Mouse (Mus musculus) thymus, postnatal 25 days (tissue): ENCODE data around the gene Dcaf11.

Experiments used
- DNase-seq: peaks from one replicate; pipeline ENCODE4 v3.0.0; 2022

Gene Dcaf11

DNA sequence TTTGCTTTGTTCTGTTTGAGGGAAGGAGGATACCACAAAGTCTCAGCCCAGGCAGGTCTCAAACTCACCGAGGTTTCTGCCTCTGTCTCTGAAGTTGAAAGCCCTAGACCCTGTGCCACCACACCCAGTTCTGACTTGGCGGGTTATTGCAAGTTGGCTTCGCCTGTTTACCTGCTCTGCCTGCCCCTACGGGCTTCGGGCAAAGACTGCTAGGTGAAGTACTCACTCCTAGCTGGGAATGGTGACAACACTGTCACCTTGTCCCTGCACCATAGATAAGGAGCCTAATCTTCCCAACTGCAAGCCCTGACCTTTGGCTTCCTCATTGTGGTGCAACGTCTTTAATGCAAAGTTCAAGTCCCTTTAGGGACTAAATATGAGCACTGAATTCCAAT is 25.8 kb downstream of the Dcaf11 start:
- peak; percentile 35 for DNase-seq

DNA sequence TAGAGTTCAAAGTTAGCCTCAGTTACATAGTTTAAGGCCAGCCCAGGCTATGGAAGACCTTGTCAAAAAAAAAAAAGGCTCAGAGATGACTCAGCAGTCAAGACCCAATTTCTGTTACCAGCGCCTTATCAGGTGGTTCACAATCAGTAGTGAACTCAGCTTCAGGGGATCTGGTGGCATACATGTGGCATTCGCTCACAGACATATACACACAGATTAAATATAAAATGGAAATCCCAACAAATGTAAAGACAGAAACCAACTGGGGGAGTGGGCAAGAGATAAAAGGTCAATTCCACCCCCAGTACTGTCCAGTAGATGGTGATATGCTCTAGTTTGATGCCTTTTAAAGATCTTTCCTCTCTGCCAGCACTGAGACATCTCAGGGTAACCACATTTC is 26.3 kb downstream of the Dcaf11 start:
- no peak for DNase-seq

DNA sequence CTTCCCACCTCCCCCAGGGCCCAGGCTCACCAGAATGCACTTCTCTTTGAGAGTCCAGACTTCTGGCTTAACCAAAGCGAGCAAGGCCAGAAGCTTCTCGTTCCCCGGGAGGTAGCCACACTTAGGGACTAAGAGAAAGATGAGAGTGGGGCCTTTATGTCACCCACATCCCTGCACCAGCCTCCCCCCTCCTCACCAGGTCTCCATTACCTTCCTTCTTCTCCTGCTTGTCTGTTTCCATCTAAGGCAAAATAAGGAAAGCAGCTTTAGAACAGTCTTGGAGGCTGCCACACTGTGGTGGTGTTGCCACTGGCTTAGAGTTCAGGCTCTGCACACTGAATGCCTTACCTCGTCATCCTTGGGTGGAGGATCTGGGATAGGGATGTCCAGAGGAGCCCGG is 29.5 kb downstream of the Dcaf11 start:
- no peak for DNase-seq

DNA sequence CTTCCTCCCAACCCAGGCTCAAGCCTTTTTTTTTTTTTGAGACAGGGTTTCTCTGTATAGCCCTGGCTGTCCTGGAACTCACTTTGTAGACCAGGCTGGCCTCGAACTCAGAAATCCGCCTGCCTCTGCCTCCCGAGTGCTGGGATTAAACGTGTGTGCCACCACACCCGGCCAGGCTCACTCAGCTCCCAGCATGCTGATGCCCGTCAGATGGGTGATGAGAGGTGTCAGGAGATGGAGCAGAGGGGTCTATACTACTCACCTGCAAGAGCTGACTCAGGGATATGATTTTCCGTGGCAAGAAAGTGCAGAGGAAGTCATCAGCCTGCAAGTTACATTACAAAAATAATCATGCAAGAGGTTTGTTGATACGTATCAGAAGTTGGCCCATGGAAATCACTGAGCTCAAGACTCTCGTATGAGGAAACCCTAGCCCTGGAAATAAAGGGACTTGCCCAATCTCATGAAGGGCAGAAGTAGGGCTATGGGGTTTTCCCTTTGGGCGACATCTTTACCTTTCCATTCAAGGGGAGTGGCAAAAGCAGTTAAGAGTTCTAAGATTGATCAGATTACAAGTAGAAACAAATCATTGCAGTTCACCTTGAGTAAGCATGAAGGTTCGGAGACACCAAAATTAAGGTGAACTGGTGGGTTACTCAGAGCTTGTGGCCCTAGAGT is 30.1 kb downstream of the Dcaf11 start:
- DNase-seq, result no peak

DNA sequence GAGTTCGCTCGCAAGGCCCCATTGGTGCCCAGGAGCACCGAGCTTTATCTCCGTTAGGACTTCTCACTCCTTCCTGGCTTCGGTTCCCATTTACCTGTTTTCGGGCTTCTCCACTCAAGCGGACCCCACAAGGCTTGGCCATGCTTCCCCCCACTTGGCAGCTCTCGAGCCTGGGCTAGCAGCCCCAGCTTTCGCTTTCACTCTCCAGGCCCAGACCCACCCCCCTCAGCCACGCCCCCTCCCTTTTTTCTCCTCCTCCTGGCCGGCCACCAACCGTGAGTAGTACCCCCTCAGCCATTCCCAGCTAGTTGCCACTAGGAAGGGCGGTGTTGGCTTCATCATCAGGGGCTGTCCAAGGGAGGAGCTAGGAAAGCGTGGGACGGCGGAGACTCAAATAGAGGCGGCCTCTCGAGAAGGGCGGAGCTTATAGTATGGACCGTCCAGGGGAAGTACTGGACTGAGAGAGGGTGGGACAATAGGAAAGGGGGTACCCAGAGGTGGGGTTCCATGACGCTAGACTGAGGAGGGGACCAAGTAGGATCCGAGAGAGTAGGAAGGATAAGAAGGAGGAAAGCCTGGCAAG is 31.0 kb downstream of the Dcaf11 start, which contains the start of gene Psme2:
Gene Psme2 (minus strand): TSS at position 366 of the 583 bp plus-strand sequence.
- DNase-seq, result peak; percentile 73

DNA sequence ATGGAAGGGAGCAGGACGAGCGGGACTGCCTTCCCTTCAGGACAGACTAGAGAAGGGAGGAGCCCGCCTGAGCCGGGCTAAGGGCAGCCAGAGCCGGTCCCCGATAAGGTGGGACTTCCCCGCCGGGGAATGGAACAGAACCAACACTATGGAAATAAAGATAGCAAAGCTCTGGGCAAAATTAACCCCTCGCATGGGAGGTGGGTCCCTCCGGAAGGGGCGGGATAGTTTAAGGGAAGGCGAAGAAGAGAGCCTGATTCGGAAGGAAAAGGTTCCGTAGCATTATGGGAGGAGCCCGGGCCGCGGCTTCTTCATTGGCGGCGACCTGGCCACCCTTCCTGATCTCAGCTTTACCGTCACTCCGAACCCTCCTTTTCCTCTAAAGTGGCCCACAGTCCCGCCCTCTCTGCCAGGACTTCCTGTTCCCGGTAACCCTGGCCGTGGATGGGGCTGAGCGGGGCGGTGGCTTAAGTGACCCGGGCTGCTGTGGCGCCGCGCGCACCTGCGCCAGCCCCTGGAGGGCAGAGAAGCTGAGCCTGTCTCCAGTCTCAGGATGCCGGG is 31.6 kb downstream of the Dcaf11 start, which contains the start of gene Rnf31:
Gene Rnf31 (plus strand): TSS at position 378 of the 561 bp plus-strand sequence.
- DNase-seq, result peak; percentile 87

DNA sequence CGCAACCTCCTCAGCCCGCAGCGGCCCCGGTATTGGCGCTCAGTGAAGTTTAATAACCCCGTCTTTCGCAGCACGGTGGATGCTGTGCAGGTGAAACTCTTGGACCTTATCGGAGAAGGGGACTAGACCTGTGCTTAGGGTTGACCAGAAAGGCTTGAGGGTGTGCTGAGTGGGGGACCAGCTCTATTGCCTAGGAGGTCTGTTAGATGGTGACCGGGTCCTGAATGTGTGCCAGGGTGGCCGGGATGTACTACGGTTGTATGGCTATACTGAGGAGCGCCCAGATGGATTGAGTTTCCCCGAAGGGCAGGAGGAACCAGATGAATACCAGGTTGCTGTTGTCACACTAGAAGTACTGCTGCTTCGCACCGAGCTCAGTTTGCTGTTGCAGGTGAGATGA is 32.4 kb downstream of the Dcaf11 start:
- no peak for DNase-seq

DNA sequence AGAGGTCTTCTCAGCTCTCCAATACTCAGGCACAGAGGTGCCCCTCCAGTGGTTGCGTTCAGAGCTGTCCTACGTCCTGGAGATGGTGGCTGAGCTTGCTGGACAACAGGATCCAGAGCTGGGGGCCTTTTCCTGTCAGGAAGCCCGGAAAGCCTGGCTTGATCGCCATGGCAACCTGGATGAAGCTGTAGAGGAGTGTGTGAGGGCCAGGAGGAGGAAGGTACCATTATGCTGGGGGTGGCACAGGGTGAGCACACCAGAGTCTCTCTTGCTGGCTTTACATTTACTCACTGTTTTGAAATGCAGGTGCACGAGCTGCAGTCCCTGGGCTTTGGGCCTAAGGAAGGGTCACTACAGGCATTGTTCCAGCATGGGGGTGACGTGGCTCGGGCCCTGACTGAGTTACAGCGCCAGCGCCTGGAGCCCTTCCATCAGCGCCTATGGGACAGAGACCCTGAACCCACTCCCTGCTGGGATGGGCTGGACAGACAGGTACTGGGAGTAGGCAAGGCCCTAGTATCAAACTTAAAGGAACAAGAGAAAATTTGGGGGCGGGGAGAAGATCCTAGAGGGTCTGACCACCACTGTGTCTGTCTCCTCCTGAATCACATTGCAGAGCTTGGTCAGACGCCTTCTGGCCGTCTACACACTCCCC is 36.4 kb downstream of the Dcaf11 start:
- DNase-seq, result no peak

DNA sequence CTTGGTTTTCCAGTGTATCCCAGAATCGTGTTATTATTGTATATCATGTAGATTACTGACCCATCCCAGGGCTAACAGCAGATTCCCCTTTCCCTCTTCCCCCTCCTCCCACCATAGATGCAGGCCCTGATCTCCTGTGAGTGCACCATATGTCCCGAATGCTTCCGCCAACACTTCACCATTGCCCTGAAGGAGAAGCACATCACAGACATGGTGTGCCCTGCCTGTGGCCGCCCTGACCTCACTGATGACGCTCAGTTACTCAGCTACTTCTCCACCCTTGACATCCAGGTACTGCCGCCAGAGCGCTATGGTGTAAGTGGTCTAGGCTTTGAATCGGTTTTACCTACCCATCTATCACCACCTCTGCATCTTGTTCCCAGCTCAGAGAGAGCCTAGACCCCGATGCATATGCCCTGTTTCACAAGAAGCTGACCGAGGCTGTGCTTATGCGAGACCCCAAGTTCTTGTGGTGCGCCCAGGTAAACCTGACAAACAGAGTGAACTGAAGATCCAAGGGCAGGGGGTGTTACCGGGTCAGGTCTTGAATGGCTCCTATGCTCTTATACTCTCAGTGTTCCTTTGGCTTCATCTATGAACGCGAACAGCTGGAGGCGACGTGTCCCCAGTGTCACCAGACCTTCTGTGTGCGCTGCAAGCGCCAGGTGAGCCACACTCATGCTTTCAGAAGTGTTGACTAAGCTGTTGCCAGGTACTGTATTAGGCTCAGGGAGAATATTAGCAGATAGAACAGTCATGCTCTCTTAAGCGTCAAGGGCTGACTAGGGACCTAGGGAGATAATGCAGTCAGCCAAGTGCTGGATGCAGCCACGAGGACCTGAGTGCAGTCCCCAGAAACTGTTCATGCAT is 39.0 kb downstream of the Dcaf11 start:
- DNase-seq, result no peak

DNA sequence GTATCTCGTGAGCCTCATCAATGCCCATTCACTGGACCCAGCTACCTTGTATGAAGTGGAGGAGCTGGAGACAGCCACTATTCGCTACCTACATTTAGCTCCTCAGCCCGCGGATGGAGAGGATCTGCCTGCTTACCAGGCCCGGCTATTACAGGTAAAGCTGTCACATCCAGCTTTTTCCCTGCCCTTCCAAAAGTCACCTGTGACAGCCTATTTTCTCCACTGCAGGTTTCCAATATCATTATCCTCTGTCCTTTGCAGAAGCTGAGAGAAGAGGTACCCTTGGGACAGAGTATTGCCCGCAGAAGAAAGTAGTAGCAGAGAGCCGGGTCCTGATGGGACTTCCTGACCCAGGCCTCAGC is 43.4 kb downstream of the Dcaf11 start, which contains the start of gene Irf9:
Gene Irf9 (plus strand): TSS at position 301 of the 362 bp plus-strand sequence.
- DNase-seq, result no peak

DNA sequence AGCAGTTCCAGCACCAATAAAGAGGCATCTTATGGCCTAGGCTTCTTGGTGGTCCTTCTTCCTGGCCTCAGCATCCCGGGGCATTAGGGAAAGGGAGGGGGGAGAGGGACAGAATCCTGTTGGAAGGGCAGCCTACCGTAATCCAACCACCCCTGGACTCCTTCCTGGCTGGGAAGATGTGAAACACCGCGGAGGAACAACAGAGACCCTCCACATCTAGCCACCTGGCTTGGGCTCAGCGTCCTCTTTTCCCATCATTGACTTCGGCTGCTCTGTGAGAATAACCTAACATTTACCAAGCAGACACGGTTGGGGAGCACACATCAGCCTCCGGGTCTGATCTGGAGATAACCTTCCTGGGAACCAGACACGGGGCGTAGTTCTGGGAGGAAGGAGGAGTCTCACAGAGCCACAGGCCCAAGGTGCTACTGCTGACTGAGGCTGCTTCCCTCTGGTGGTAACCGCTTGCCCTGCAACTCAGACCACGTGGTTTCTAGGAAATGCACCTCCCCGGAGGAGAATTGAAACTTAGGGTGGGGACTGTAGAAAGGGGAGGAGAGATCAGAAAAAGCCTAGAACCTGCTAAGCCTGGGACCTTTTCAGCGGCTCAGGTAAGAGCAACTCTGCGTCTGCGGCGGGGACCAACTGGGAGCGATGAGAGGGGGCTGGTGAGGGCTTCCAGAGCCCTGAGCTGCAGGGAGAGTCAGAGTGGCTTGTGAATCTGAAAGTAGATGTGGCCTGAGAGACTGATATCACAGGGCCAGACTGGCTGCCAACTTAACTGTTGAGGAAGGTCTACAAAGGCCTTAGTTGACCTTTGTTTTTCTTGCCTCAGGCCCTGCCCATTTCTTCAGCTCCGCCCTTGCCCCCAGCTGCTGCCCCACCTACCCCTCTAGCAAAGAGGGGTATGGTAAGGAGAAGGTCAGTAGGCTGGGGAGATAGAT is 44.1 kb downstream of the Dcaf11 start:
- peak; percentile 97 for DNase-seq

DNA sequence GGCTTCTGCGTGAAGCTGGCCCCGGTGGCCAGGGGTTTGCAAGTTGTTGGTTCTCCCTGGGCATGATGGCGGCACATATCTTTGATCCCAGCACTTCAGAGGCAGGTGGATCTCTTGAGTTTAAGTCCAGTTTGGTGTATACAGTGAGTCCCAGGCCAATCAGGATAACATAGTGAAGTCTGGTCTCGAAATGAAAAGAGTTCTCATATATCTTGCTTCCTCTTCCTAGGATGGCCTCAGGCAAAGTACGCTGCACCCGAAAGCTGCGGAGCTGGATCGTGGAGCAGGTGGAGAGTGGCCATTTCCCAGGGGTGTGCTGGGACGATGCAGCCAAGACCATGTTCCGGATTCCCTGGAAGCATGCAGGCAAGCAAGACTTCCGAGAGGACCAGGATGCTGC is 45.0 kb downstream of the Dcaf11 start:
- no peak for DNase-seq

DNA sequence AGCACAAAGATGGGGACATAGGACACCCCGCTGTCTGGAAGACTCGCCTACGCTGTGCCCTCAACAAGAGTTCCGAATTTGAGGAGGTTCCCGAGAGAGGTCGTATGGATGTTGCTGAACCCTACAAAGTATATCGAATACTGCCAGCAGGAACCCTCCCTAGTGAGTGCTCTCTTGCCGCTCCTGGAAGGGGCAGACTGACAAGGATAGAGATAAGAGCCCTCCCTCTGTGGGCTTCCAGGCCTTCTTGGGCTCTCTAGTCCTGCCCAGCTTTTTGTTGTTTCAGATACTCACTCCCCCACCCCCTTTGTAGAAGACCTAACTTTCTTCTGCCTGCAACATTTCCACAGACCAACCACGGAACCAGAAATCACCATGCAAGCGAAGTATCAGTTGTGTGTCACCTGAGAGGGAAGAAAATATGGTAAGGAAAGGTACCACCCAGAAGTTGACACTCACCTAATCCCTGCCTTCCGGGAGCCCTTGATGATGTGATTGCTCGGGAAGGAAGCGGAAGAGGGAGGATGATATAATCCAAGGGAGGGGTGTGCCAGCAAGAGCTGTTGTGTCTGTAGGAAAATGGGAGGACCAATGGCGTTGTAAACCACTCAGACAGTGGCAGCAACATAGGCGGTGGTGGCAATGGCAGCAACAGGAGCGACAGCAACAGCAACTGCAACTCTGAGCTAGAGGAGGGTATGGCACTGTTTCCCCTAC is 46.1 kb downstream of the Dcaf11 start:
- no peak for DNase-seq

DNA sequence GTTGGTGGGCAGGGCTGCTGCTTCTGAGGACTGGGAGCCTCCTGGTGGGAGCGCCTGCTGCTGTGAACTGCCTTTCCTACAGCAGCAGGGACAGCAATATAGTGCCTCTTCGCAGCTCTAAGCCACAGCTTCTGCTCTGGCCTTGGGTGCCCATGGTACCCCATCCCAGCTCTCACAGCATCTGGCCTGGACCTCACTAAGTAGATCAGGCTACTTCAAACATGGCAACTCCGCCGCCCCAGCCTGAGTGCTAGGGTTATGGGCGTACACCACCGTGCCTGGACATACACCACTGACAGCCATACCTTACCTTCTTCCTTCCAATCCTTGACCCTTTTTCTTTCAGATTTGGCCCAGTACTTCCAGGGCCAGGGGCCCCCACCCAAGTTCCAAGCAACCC is 48.5 kb downstream of the Dcaf11 start:
- DNase-seq, result no peak

DNA sequence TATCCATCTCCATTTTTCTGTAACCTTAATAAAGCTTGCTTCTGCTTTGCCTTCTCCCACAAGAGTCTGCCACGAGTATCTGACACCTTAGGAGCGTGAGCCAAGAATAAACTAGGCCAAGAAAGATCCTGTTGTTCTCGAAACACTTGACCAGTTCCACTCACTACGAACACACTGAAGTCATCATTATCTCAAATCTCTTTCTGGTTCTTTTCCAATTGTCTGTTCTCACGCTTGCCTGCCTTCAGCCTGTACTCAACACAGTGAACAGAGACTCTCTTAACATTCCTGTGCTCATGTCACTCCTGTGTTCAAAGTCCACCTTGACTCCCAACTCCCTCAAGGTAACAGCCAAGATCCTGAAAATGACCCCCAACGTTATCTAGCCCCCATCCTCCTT is 53.5 kb downstream of the Dcaf11 start:
- no peak for DNase-seq

DNA sequence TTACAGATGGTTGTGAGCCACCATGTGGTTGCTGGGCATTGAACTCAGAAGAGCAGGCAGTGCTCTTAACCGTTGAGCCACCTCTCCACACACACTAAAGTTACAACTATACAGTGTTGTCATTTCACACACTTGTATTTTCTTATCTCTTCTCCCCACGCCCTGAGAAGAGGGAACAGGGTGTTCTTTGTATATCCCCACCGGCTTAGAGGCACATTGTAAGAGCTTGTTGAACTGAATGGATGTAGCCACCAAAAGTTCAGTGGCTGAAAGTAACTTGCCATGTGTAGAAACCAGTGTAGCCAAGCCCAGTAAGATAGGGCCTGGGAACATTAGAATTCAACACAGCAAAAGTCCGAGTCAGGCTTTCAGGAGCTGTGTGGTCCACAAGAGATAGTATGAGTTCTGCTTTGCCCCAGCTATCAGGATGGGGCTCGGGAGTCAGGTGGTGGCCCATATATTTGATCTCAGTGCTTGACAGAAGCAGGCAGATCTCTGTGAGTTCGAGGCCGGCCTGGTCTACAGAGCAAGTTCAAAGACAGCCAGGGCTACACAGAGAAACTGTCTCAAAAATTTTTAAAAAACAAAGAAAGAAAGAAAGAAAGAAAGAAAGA is 54.9 kb downstream of the Dcaf11 start:
- DNase-seq, result no peak

DNA sequence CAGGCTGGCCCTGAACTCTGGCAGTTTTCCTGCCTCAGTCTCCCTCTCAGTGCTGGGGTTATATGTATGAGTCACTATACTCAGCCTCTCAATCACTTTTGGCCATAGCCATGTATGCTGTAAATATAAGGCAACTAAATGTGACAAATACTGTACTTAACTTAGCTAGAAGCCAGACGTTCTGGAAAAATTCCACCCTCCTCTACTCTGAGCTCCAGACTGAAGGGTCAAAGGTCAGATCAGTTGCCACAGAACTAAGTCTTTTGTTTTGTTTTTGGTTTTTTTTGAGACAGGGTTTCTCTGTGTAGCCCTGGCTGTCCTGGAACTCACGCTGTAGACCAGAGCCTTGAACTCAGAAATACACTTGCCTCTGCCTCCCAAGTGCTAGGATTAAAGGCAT is 56.1 kb downstream of the Dcaf11 start:
- DNase-seq, result no peak

DNA sequence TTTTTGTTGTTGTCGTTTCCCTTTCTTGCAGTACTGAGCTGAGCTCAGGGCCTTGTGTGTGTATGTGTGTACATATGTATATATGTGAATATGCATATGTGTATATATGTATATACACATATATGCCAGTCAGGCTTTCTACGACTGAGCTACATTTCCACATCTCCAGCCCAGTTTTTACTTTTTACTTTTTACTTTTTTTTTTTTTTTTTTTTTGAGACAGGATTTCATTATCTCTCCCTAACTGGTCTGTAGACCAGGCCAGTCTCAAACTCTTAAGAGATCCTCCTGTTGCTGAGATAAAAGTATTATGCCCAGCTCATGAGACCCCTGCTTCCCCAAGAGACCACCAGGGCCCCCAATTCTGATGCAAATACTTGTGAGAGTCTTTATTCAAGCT is 57.0 kb downstream of the Dcaf11 start:
- no peak for DNase-seq

DNA sequence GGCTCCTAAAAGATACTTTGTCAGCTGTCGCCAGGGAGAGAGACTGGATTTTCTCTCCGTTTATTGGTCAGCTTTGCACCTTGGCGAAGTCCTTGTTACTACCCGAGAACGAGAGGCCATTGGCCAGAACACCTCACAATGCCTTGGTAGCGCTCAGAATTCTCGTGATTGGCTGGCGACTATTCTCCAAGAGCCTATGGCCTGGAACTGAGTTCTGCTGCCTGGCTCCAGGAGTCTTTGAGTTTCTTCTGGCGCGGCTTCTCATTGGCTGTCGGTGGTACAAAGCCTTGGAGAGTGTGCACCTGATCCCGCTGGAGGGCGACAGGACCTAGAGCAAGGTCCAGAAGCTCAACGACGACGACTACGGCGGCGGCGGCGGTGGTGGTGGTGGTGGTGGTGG is 58.0 kb downstream of the Dcaf11 start, which contains the start of gene Rec8:
Gene Rec8 (plus strand): TSS at position 216 of the 400 bp plus-strand sequence.
- no peak for DNase-seq

DNA sequence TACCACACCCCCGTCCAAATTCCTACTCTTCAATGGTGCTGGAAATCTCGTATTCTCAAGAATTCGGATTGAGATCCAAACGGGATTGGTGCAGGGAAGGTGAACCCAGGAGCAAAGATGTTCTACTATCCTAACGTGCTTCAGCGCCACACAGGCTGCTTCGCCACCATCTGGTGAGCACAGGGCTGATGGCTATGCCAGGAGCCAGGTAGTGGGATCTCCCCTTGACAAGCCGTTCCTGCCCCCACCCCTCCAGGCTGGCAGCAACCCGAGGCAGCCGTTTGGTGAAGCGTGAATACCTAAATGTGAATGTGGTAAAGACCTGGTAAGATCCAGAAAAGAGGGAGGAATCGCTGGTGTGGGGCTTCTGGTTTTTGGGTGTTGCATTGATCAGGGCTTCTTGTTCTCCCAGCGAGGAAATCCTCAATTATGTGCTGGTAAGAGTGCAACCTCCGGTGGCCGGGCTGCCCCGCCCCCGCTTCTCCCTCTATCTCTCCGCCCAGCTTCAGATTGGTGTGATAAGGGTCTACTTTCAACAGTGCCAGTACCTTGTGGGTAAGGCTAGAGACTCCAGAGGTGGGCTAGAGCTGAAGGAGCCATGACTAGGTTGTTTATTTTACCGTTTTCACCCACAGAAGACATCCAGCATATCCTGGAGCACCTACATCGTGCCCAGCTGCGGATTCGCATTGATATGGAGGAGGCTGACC is 58.8 kb downstream of the Dcaf11 start:
- no peak for DNase-seq
